Mouse (Mus musculus) spleen, postnatal 4 days (tissue): ENCODE measurements around the gene Kif18a.

ENCODE experiments used
- DNase-seq, 2 experiments: peaks; one replicate each; pipeline ENCODE4 v3.0.0; 2022; ENCODE audit warnings: low spot score in 2 of 2

Kif18a gene

GRCm38 (mm10) chr2:109280600-109281340 is at the start of gene Kif18a, which contains the start of gene Mettl15:
TSS of gene Kif18a (plus strand) at chr2:109280738.
TSS of gene Mettl15 (minus strand) at chr2:109280748.
- peak; percentile 94 to 96 for DNase-seq

- no peak for DNase-seq
These were observed 46.7 kb upstream of the Kif18a start for GRCm38 (mm10) chr2:109233876-109234275.

- DNase-seq = no peak
These were observed 44.8 kb upstream of the Kif18a start for GRCm38 (mm10) chr2:109235741-109236140.

GRCm38 (mm10) chr2:109241947-109242346 is 38.6 kb upstream of the Kif18a start:
- DNase-seq = no peak

- no peak for DNase-seq
These were observed 17.8 kb upstream of the Kif18a start for GRCm38 (mm10) chr2:109262779-109263178.

GRCm38 (mm10) chr2:109273098-109273497 is 7.4 kb upstream of the Kif18a start:
- no peak for DNase-seq

- DNase-seq = no peak
These were observed 2.9 kb upstream of the Kif18a start for GRCm38 (mm10) chr2:109277593-109277992.

- peak; percentile 56 to 79 for DNase-seq
These were observed 2.5 kb upstream of the Kif18a start for GRCm38 (mm10) chr2:109278036-109278435.

GRCm38 (mm10) chr2:109280272-109280599 is 302 bp upstream of the Kif18a start:
- DNase-seq = no peak

- no peak for DNase-seq
These were observed 778 bp downstream of the Kif18a start for GRCm38 (mm10) chr2:109281341-109281690.

- DNase-seq = peak; percentile 54 to 64
These were observed 3.6 kb downstream of the Kif18a start for GRCm38 (mm10) chr2:109284121-109284520.

- DNase-seq = no peak
These were observed 8.8 kb downstream of the Kif18a start for GRCm38 (mm10) chr2:109289327-109289726.

- no peak for DNase-seq
These were observed 15.7 kb downstream of the Kif18a start for GRCm38 (mm10) chr2:109296264-109296663.

GRCm38 (mm10) chr2:109298160-109298559 is 17.6 kb downstream of the Kif18a start:
- no peak for DNase-seq

GRCm38 (mm10) chr2:109302234-109302633 is 21.7 kb downstream of the Kif18a start:
- no peak for DNase-seq

- no peak for DNase-seq
These were observed 23.1 kb downstream of the Kif18a start for GRCm38 (mm10) chr2:109303638-109304037.

GRCm38 (mm10) chr2:109311369-109311768 is 30.8 kb downstream of the Kif18a start:
- DNase-seq = no peak

- DNase-seq = no peak
These were observed 51.3 kb downstream of the Kif18a start for GRCm38 (mm10) chr2:109331807-109332206.

GRCm38 (mm10) chr2:109334237-109334636 is 53.7 kb downstream of the Kif18a start:
- DNase-seq = no peak

GRCm38 (mm10) chr2:109335765-109336164 is 55.2 kb downstream of the Kif18a start:
- DNase-seq = no peak

- no peak for DNase-seq
These were observed 64.8 kb downstream of the Kif18a start for GRCm38 (mm10) chr2:109345386-109345785.

- no peak for DNase-seq
These were observed 68.2 kb downstream of the Kif18a start for GRCm38 (mm10) chr2:109348742-109349141.

- no peak for DNase-seq
These were observed 78.1 kb downstream of the Kif18a start for GRCm38 (mm10) chr2:109358456-109359141.
